ENCODE assay signal across 17 mouse cellular contexts in the genomic region with DNA sequence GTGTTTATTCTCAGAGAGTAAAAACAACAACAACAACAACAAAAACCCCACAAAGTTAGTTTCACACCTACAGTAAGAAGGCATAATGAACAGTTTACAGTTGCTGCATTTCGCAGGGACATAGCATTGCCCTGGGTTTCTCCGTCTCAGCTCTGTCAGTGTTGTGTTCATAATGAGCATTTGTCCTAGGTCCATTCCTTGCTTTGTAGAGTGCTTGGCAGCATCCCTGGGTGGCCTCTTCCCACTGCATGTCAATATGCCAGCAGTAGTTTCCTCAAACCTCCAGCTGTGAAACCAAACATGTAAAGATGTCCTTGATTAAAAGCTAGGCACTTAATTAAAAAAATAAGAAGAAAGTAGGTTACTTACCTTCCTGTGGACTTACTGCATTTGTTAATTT.
"Had no signal": no experiment of that assay in that cellular context is flagged by ENCODE, and none has a peak within 500 bp of the region (broad histone marks: within the 10 kb centered on the region; RNA-seq: fewer than 3 reads in every experiment).

No protein-coding gene starts in this region.

- H3K36me3 ChIP-seq: limb, embryonic 12.5 days; midbrain, embryonic 15.5 days; neural tube, embryonic 13.5 days had no signal

- H3K4me2 ChIP-seq: limb, embryonic 12.5 days; liver, embryonic 13.5 days; midbrain, embryonic 11.5 days; midbrain, embryonic 15.5 days; neural tube, embryonic 13.5 days had no signal

- H3K9ac ChIP-seq: limb, embryonic 12.5 days; liver, embryonic 13.5 days; midbrain, embryonic 15.5 days; neural tube, embryonic 13.5 days had no signal

- DNase-seq: kidney, adult 8-10 months; kidney, postnatal 4 days; liver; liver, embryonic 13.5 days; lung, adult 2 months; lung, postnatal 10 days; spleen, adult 18-20 months; thymus, adult 18-20 months; thymus, postnatal 14 days had no signal

- H3K27me3 ChIP-seq: limb, embryonic 12.5 days; liver, embryonic 13.5 days; megakaryocyte, embryonic 14.5 days; midbrain, embryonic 15.5 days; neural tube, embryonic 13.5 days had no signal

- H3K4me3 ChIP-seq: limb, embryonic 12.5 days; liver, embryonic 13.5 days; megakaryocyte, embryonic 14.5 days; midbrain, embryonic 15.5 days; neural tube, embryonic 13.5 days had no signal

- ATAC-seq: intestine, postnatal 0 days had no signal

- H3K27ac ChIP-seq: kidney, postnatal 0 days; limb, embryonic 12.5 days; liver, embryonic 13.5 days; macrophage; midbrain, embryonic 15.5 days had no signal

- H3K9me3 ChIP-seq: limb, embryonic 12.5 days; liver, embryonic 13.5 days; megakaryocyte, embryonic 14.5 days; midbrain, embryonic 15.5 days; neural tube, embryonic 13.5 days had no signal
